Mouse (Mus musculus) bone marrow, adult 2 months (tissue): Measurements from ENCODE around the gene Eva1b.

Experiments used
- CTCF ChIP-seq: fragments of 200-500 bp; IDR thresholded peaks from 2 replicates; pipeline ENCODE4 v1.5.1; 2011; ENCODE audit warnings: low read length, control low read depth; ENCODE audit not compliant: control insufficient read depth, insufficient read depth
- POLR2A ChIP-seq: fragments of 200-500 bp; IDR thresholded peaks from 2 replicates; pipeline ENCODE4 v1.6.1; 2011; ENCODE audit warnings: low read depth, mild to moderate bottlenecking, control low read depth, low read length, borderline replicate concordance; ENCODE audit not compliant: control insufficient read depth

- TF ChIP-seq CTCF (no peak), POLR2A (no peak)
Observed at GRCm38 (mm10) chr4:126163067-126163659, 15.6 kb downstream of the Eva1b start, which contains the start of gene Sh3d21.
